Mouse (Mus musculus) G1E (cell line): Measurements from ENCODE around the gene Tbata.

Experiments used
- CTCF ChIP-seq: IDR thresholded peaks from 2 replicates; pipeline ENCODE4 v1.5.1; 2012; ENCODE audit warnings: low read depth, low read length, inconsistent platforms, mixed read lengths
- TAL1 ChIP-seq: conservative IDR thresholded peaks from 2 replicates; pipeline ENCODE4 v1.6.1; 2012; ENCODE audit warnings: low read depth, low read length, inconsistent platforms, mixed read lengths

- TF ChIP-seq CTCF (no peak), TAL1 (no peak)
Measured at GRCm38 (mm10) chr10:61128701-61129365, 42.9 kb upstream of the Tbata start.
